Mouse (Mus musculus) thymus, adult 2 months (tissue): ENCODE measurements around the gene H2-M10.4. TPM values are rescaled to one million over a fixed set of nuclear protein-coding genes. Genes with fewer than 3 reads are reported as not detected.
"Not testable (repeated sequence)": the region's sequence is repeated elsewhere in the genome, so short reads cannot be mapped to it uniquely, and the experiment has no call there.

Source experiments
- DNase-seq: peaks from one replicate; pipeline ENCODE4 v3.0.0; 2021
- H3K27ac ChIP-seq: fragments of 200-500 bp; 2 replicates; pipeline ENCODE4 v1.5.1; 2012; ENCODE audit warnings: low read length, control low read depth; ENCODE audit not compliant: control insufficient read depth, insufficient read depth
- H3K27me3 ChIP-seq: fragments of 200-500 bp; 2 replicates; pipeline ENCODE4 v1.6.1; 2012; ENCODE audit warnings: mild to moderate bottlenecking, low read length, moderate library complexity, mixed read lengths; ENCODE audit not compliant: control insufficient read depth, insufficient read depth
- H3K36me3 ChIP-seq: fragments of 200-500 bp; 2 replicates; pipeline ENCODE4 v1.6.1; 2012; ENCODE audit warnings: mild to moderate bottlenecking, low read length, moderate library complexity; ENCODE audit not compliant: control insufficient read depth, insufficient read depth
- H3K4me1 ChIP-seq: fragments of 200-500 bp; replicated peaks from 2 replicates; pipeline ENCODE4 v1.6.1; 2012; ENCODE audit warnings: low read length; ENCODE audit not compliant: control insufficient read depth, insufficient read depth
- H3K4me3 ChIP-seq: fragments of 200-500 bp; 2 replicates; pipeline ENCODE4 v1.5.1; 2012; ENCODE audit warnings: mild to moderate bottlenecking, low read length, control low read depth, moderate library complexity; ENCODE audit not compliant: control insufficient read depth, insufficient read depth
- CTCF ChIP-seq: fragments of 200-500 bp; IDR thresholded peaks from 2 replicates; pipeline ENCODE4 v1.5.1; 2012; ENCODE audit warnings: mild to moderate bottlenecking, control low read depth, low read length, moderate library complexity, borderline replicate concordance; ENCODE audit not compliant: control insufficient read depth, poor library complexity, insufficient read depth; ENCODE audit errors: extremely low read depth
- POLR2A ChIP-seq: fragments of 200-500 bp; IDR thresholded peaks from 2 replicates; pipeline ENCODE4 v1.6.1; 2012; ENCODE audit warnings: mild to moderate bottlenecking, low read length, control low read depth, moderate library complexity; ENCODE audit not compliant: control insufficient read depth, poor library complexity, insufficient read depth; ENCODE audit errors: extremely low read depth
- WGBS: fragments of 180-500 bp; shearing (Covaris S2); methylation state at CpG from one replicate; pipeline ENCODE4 v1.1.7; 2018; 5-methylcytosine and 5-hydroxymethylcytosine counted together
- polyA plus RNA-seq: library from polyadenylated mRNA; depleted of rRNA; stranded (reverse); fragments of >200 nt; gene quantifications from 2 replicates; pipeline ENCODE4 v1.2.3, GENCODE M21; 2012; rRNA removed

Gene H2-M10.4
- not detected in 2 replicates for polyA plus RNA-seq

DNA sequence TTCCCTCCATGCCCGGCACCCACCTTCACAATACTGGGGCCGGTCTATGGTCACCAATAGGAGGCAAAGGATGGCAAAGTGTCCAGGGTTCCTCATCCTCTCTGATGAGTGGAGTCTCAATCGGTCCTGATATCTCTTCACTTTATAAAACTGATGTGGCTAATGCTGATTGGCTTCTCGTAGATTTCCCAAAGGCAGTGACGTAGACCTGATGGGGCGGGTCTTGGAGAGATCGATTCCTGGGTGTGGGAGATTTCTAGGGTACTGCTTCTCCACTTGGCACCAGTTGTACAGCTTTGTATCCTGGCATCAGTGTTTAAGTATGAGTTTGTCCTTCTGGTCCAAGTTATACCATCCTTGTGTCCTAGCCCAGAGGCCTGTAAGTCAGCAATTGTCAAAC, at the start of gene H2-M10.4:
H2-M10.4 (minus strand) TSS at position 101 of the 400 bp plus-strand sequence.
- 94% methylated on average over 7 of the region's 7 CpGs for WGBS

GRCm38 (mm10) chr17:36503910-36504309, 41.8 kb upstream of the H2-M10.4 start:
- H3K4me3 ChIP-seq, result no peak overlapping the region
- no peak overlapping the region for H3K27ac ChIP-seq
- TF ChIP-seq POLR2A, result no peak
- TF ChIP-seq CTCF, result no peak
- no peak for DNase-seq
- no peaks in the 10 kb centered on the region for H3K27me3 ChIP-seq
- no peaks in the 10 kb centered on the region for H3K4me1 ChIP-seq
- no peaks in the 10 kb centered on the region for H3K36me3 ChIP-seq

More for the DNA sequence above, at the start of gene H2-M10.4:
- H3K27me3 ChIP-seq, result no peaks in the 10 kb centered on the region
- no peak for DNase-seq
- no peak within 1 kb of the TSS for H3K4me3 ChIP-seq
- no peak within 1 kb of the TSS for H3K27ac ChIP-seq
- H3K4me1 ChIP-seq, result no peaks in the 10 kb centered on the region
- H3K36me3 ChIP-seq, result no peaks in the 10 kb centered on the region
- TF ChIP-seq POLR2A, result no peak
- no peak for TF ChIP-seq CTCF

GRCm38 (mm10) chr17:36500435-36500834, 38.3 kb upstream of the H2-M10.4 start:
- no peak for DNase-seq
- Histone ChIP-seq H3K4me1 (no peaks in the 10 kb centered on the region), H3K27me3 (no peaks in the 10 kb centered on the region), H3K36me3 (no peaks in the 10 kb centered on the region), H3K27ac (no peak overlapping the region), H3K4me3 (no peak overlapping the region)
- TF ChIP-seq CTCF, result no peak
- no peak for TF ChIP-seq POLR2A
- 6% methylated on average over 1 of the region's 1 CpGs for WGBS

DNA sequence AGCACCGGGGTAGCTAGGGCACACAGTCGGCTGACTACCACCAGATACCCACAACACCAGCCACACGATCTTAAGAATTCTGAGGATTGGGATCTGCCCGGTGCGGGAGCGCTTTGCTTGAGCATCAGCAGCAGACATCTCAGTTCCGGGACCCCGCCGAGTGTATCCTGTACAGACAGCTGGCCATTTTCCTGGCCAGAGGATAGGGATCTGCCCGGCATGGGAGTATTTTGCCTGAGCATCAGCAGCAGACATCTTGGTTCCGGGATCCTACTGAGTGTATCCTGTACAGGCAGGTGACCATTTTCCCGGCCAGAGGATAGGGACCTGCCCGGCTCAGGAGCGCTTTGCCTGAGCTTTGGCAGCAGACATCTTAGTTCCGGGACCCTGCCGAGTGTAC, 26.0 kb upstream of the H2-M10.4 start:
- H3K4me1 ChIP-seq, H3K27ac ChIP-seq, H3K4me3 ChIP-seq, DNase-seq, H3K27me3 ChIP-seq, H3K36me3 ChIP-seq: not testable (repeated sequence)
- WGBS, result 98% methylated on average over 16 of the region's 16 CpGs

DNA sequence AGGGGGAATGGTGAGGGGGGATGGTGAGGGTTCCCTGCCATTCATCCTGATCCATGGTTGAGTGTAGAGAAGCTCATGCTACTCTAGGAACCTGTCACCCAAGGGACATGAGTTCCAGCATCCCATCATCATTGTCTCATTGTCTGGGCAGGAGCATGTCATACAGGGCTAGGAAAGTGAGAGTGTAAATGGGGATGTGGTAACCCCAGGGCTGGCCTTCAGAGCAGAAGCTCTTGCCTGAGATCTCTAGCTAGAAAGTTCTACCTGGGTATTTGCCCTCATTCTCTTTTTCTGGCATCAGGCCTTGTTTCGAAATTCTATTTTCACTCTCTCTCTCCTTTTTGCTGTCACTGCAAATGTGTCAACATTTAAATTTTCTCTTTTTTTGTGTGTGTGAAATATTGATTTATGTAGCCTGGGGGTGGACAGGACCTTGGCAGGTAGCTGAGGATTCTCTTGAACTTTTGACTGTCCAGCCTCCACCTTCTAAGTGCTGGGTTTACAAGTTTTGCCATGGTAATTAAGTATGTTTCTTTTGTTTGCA, 24.6 kb upstream of the H2-M10.4 start:
- Histone ChIP-seq H3K27ac (no peak overlapping the region), H3K36me3 (no peaks in the 10 kb centered on the region), H3K4me3 (no peak overlapping the region), H3K27me3 (no peaks in the 10 kb centered on the region), H3K4me1 (no peaks in the 10 kb centered on the region)
- DNase-seq, result no peak
- TF ChIP-seq CTCF (no peak), POLR2A (no peak)
- WGBS, result 89% methylated on average over 1 of the region's 1 CpGs

GRCm38 (mm10) chr17:36483865-36484264, 21.7 kb upstream of the H2-M10.4 start:
- Histone ChIP-seq H3K27me3 (no peaks in the 10 kb centered on the region), H3K4me3 (no peak overlapping the region), H3K36me3 (no peaks in the 10 kb centered on the region), H3K4me1 (no peaks in the 10 kb centered on the region), H3K27ac (no peak overlapping the region)
- no peak for TF ChIP-seq CTCF
- TF ChIP-seq POLR2A, result no peak
- no peak for DNase-seq
- WGBS, result 94% methylated on average over 3 of the region's 3 CpGs

DNA sequence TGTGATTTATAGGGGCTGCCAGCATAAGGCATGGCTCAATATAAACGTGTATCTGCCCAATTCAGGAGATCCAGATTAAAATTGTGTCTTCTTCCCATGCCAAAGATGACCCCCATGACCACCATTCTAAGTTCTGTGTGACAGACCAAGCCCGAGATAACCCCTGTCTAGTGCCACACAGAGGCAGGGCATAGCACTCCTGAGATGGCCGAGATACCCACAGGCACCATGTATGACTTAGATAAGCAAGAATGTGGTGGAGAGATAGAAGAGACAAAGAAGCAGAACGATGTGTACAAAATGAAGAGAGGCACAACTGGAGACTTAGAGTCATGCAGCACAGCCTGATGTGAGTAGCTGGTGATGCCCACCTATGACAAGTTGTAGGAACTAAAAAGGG, 5.9 kb downstream of the H2-M10.4 start:
- H3K4me3 ChIP-seq, result no peak overlapping the region
- no peak for TF ChIP-seq CTCF
- no peak for TF ChIP-seq POLR2A
- DNase-seq, result no peak
- no peak overlapping the region for H3K27ac ChIP-seq
- no peaks in the 10 kb centered on the region for H3K4me1 ChIP-seq
- no peaks in the 10 kb centered on the region for H3K27me3 ChIP-seq
- H3K36me3 ChIP-seq, result no peaks in the 10 kb centered on the region
- 77% methylated on average over 4 of the region's 4 CpGs for WGBS

GRCm38 (mm10) chr17:36431411-36431810, 30.7 kb downstream of the H2-M10.4 start:
- H3K4me3 ChIP-seq, result no peak overlapping the region
- WGBS, result 9% methylated on average over 2 of the region's 2 CpGs
- no peaks in the 10 kb centered on the region for H3K27me3 ChIP-seq
- DNase-seq, result no peak
- TF ChIP-seq CTCF (no peak), POLR2A (no peak)
- H3K4me1 ChIP-seq, result no peaks in the 10 kb centered on the region
- no peak overlapping the region for H3K27ac ChIP-seq
- no peaks in the 10 kb centered on the region for H3K36me3 ChIP-seq
